Mouse (Mus musculus) thymus, adult 2 months (tissue): ENCODE measurements around the gene Rad51b. TPM values are rescaled to one million over a fixed set of nuclear protein-coding genes. Genes with fewer than 3 reads are reported as not detected.

Source experiments
- DNase-seq: peaks from one replicate; pipeline ENCODE4 v3.0.0; 2021
- H3K27ac ChIP-seq: fragments of 200-500 bp; 2 replicates; pipeline ENCODE4 v1.5.1; 2012; ENCODE audit warnings: low read length, control low read depth; ENCODE audit not compliant: control insufficient read depth, insufficient read depth
- H3K27me3 ChIP-seq: fragments of 200-500 bp; 2 replicates; pipeline ENCODE4 v1.6.1; 2012; ENCODE audit warnings: mild to moderate bottlenecking, low read length, moderate library complexity, mixed read lengths; ENCODE audit not compliant: control insufficient read depth, insufficient read depth
- H3K36me3 ChIP-seq: fragments of 200-500 bp; 2 replicates; pipeline ENCODE4 v1.6.1; 2012; ENCODE audit warnings: mild to moderate bottlenecking, low read length, moderate library complexity; ENCODE audit not compliant: control insufficient read depth, insufficient read depth
- H3K4me1 ChIP-seq: fragments of 200-500 bp; replicated peaks from 2 replicates; pipeline ENCODE4 v1.6.1; 2012; ENCODE audit warnings: low read length; ENCODE audit not compliant: control insufficient read depth, insufficient read depth
- H3K4me3 ChIP-seq: fragments of 200-500 bp; 2 replicates; pipeline ENCODE4 v1.5.1; 2012; ENCODE audit warnings: mild to moderate bottlenecking, low read length, control low read depth, moderate library complexity; ENCODE audit not compliant: control insufficient read depth, insufficient read depth
- CTCF ChIP-seq: fragments of 200-500 bp; IDR thresholded peaks from 2 replicates; pipeline ENCODE4 v1.5.1; 2012; ENCODE audit warnings: mild to moderate bottlenecking, control low read depth, low read length, moderate library complexity, borderline replicate concordance; ENCODE audit not compliant: control insufficient read depth, poor library complexity, insufficient read depth; ENCODE audit errors: extremely low read depth
- POLR2A ChIP-seq: fragments of 200-500 bp; IDR thresholded peaks from 2 replicates; pipeline ENCODE4 v1.6.1; 2012; ENCODE audit warnings: mild to moderate bottlenecking, low read length, control low read depth, moderate library complexity; ENCODE audit not compliant: control insufficient read depth, poor library complexity, insufficient read depth; ENCODE audit errors: extremely low read depth
- WGBS: fragments of 180-500 bp; shearing (Covaris S2); methylation state at CpG from one replicate; pipeline ENCODE4 v1.1.7; 2018; 5-methylcytosine and 5-hydroxymethylcytosine counted together
- polyA plus RNA-seq: library from polyadenylated mRNA; depleted of rRNA; stranded (reverse); fragments of >200 nt; gene quantifications from 2 replicates; pipeline ENCODE4 v1.2.3, GENCODE M21; 2012

Gene Rad51b
- polyA plus RNA-seq, 1 experiment = 1.1 TPM

DNA sequence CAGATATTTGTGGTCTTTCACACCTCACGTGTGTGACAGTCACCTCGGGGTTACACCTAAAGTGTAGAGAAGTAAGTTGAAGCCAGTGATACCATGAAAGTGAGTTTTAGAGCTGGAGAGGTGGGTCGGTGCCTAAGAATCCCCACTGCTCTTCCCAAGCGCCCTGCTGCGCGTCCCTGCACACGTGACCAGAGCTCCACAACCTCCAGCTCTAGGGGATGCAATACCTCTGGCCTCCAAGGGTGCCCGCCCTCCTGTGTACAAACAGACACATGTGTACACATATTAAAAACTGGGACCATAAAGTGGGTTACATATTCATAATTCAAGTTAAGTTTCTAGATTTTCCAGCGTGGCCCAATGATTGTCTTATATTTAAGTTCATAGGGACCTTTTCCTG, 159.2 kb downstream of the Rad51b start:
- Histone ChIP-seq H3K27ac (no peak overlapping the region), H3K27me3 (no peaks in the 10 kb centered on the region), H3K4me1 (no peaks in the 10 kb centered on the region), H3K4me3 (no peak overlapping the region), H3K36me3 (no peaks in the 10 kb centered on the region)
- no peak for TF ChIP-seq POLR2A
- no peak for DNase-seq
- WGBS = 96% methylated on average over 9 of the region's 9 CpGs

DNA sequence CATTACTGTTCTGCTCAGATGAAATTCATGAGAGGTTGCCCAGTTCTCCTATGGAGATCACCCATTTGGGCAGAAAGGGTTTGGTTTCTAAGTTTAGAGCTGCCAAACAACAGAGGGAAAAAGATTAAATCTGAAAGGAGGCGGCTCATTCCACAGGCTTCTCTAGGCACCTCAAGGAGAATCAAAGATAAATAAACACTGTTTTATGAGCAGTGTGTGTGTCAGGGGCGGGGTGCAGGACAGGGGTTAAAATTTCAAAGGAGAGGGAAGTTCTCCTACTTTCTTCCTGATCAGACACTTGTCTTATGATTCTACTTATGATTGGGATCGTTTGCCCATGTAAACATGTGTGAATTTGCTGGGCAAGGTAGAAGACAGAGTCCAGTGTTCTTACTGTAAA, 166.3 kb downstream of the Rad51b start:
- no peak overlapping the region for H3K27ac ChIP-seq
- no peaks in the 10 kb centered on the region for H3K4me1 ChIP-seq
- no peak for TF ChIP-seq POLR2A
- TF ChIP-seq CTCF = no peak
- no peaks in the 10 kb centered on the region for H3K36me3 ChIP-seq
- no peaks in the 10 kb centered on the region for H3K27me3 ChIP-seq
- DNase-seq = no peak
- WGBS = 92% methylated on average over 3 of the region's 3 CpGs
- H3K4me3 ChIP-seq = no peak overlapping the region

DNA sequence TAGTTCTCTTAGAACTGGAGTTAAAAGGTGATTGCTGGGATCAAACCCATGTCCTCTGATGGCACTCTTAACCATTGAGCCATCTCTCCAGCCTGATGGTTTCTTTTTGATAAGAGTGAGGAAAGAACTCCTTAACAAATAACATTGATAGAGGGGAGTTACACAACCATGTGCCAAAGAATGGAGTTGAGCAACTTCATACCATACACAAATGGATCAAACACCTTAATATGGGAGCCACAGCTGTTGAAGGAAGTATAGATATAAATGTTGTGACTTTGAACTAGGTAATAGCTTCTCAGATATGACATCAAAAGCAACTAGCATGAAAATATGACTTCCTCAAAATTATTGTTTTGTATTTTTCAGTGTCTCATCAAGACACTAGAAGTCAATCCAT, 173.0 kb downstream of the Rad51b start:
- Histone ChIP-seq H3K27me3 (no peaks in the 10 kb centered on the region), H3K4me1 (no peaks in the 10 kb centered on the region), H3K27ac (no peak overlapping the region), H3K4me3 (no peak overlapping the region), H3K36me3 (no peaks in the 10 kb centered on the region)
- no peak for DNase-seq
- TF ChIP-seq CTCF = no peak
- no peak for TF ChIP-seq POLR2A

DNA sequence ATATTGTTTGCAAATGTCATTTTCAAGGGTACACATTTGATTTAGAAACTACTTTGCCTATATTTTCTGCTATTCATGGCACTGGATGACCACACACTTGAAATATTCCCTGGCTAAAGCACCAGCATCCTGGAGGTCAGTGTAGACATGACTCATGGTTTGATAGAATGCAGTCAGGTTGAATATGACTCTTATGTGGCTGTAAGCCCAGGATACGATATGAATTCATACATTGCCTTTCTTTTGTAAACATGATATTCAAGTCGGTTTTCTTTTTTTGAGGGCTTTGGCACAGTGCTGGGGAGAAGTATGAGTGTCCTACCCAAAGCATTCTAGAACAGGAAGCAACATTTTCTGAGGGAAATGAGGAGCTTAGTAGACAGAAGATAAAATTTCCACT, 174.8 kb downstream of the Rad51b start:
- no peaks in the 10 kb centered on the region for H3K36me3 ChIP-seq
- no peak for TF ChIP-seq POLR2A
- no peak for TF ChIP-seq CTCF
- H3K4me3 ChIP-seq = no peak overlapping the region
- DNase-seq = no peak
- H3K27ac ChIP-seq = no peak overlapping the region
- no peaks in the 10 kb centered on the region for H3K4me1 ChIP-seq
- WGBS = 83% methylated on average over 2 of the region's 2 CpGs
- no peaks in the 10 kb centered on the region for H3K27me3 ChIP-seq

DNA sequence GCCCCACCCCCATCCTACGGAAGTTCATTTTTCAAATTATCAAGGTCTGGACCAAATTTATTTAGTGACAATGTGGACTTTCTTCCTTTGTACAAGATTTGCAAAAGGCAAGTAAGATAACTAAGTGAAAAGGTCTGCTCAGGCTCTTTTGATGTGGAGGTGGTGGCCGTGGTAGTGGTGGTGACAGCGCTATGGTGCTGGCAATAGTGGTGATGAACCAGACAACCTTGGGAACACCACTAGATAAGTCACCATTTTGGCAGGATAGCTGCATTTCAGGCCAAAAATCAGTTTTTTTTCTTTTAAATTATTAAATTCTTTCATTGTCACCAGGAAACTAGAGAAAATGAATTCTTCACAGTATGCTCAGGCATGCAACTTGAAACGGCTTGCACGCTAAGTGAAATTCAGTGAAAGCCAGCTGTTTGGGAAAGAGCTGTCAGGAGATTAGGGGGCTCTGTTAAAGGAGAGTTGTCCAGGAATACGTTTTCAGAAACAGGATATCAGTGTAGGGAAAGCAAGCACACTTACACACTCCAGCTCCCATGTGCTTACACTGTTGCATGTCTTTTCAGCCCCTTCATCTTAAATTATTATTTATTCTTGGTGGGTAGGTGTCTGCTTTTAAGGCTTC, 179.4 kb downstream of the Rad51b start:
- H3K4me3 ChIP-seq = no peak overlapping the region
- DNase-seq = no peak
- no peak overlapping the region for H3K27ac ChIP-seq
- H3K4me1 ChIP-seq = no peaks in the 10 kb centered on the region
- WGBS = 89% methylated on average over 6 of the region's 6 CpGs
- H3K36me3 ChIP-seq = no peaks in the 10 kb centered on the region
- TF ChIP-seq CTCF = no peak
- no peaks in the 10 kb centered on the region for H3K27me3 ChIP-seq

DNA sequence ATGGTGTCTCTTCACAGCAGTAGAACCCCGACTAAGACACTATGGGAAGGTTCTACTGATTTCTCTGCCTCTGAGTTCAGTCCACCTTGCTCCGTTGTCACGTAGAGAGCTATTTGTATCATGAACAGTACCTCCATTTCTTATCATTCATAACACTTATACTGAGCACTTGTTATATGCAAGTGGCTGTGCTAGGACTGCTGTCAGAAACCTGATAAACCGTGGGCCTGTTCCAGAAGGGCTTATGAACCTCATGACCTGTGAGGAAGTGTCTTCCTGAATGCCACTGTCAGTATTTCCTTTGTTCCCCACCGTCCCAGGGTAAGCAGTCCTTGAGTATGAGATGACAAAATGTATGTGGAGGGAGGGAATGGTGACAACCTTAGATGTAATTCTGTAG, 181.7 kb downstream of the Rad51b start:
- 89% methylated on average over 5 of the region's 5 CpGs for WGBS
- Histone ChIP-seq H3K27ac (no peak overlapping the region), H3K36me3 (no peaks in the 10 kb centered on the region), H3K4me1 (no peaks in the 10 kb centered on the region), H3K4me3 (no peak overlapping the region), H3K27me3 (no peaks in the 10 kb centered on the region)
- no peak for TF ChIP-seq POLR2A
- no peak for TF ChIP-seq CTCF
- DNase-seq = no peak

DNA sequence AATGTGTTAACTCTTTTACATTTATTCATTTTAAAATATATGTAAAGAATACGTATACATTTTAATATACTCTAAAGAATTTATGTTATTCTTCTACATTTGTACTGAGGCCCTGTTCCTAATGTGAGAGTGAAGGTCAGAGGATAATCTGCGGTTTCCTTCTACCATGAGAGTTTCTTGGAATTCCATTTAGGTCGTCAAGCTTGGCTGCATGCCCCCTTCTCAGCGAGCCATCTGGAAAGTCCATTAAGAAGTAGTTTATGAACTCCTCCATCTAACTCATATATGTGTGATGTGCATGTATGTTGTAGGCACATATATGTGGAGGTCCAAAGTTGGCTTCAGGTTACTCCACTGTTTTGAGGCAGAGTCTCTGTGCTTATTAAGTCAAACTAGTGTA, 188.4 kb downstream of the Rad51b start:
- 95% methylated on average over 4 of the region's 4 CpGs for WGBS
- Histone ChIP-seq H3K4me1 (no peaks in the 10 kb centered on the region), H3K27ac (no peak overlapping the region), H3K27me3 (no peaks in the 10 kb centered on the region), H3K36me3 (no peaks in the 10 kb centered on the region), H3K4me3 (no peak overlapping the region)
- no peak for DNase-seq
- TF ChIP-seq CTCF = no peak
